Mouse (Mus musculus): ENCODE measurements around the gene Gabrr3.
"Not testable (repeated sequence)": the region's sequence is repeated elsewhere in the genome, so short reads cannot be mapped to it uniquely, and the experiment has no call there.

The Gabrr3 gene

DNA sequence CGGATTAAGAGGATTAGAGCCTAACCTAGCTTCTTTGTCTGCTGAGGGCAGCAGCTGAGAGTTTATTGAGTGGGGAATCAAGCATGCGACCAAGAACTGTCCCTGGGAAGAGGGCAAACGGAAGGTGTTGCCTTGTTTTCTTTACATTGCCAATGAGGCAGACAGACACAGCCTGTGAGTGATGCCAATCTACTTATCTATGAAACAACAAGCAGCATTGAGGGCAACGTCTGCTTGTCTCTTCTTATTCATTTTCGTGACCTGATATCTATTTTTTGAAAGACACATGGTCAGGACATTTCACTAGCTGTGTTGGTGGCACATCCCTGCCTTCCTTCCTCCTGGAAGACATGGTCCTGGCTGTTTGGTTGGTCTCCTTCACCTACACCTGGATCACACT is at the start of gene Gabrr3:
Gene Gabrr3 (plus strand): TSS at position 301 of the 400 bp plus-strand sequence.
- no peak for DNase-seq

DNA sequence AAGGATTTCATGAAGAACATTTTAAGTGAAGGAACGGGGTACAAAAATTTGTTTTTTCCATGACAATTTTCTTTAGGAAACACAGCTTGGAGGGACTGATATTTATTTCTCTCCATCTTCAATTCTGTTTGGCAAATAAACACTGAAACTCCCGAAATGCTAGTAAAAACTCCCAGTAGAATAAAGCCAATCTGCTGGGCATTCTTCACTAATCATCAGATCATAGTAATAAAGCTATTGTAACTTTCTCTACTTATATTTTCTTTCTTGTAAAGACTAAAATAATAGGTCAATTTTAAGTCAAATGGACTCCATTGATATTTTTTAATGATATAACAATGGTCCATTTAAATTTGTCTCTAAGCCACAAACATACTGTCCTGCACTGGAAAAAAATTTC is 43.2 kb upstream of the Gabrr3 start, which contains the start of gene Olfr209:
Gene Olfr209 (minus strand): TSS at position 101 of the 400 bp plus-strand sequence.
- no peak for DNase-seq

DNA sequence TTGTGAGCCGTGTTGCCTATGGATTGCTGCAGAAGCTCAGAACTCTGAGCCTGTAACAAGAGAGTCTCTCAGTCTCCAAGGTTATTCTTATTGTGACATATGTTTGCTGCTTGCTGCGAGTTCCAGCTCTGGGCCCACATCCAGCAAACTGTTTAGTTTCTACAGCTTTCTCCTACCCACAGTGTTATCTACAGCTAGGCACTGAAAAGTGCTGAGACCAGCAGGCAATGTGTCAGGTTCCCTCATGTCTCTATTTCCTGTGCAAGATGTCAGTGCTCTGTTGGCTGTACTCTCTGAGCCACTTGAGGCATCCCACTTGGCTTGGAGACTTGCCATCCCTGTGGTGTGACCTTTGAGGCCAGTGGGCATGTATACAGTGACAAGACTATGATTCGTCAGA is 13.8 kb upstream of the Gabrr3 start:
- no peak for DNase-seq

DNA sequence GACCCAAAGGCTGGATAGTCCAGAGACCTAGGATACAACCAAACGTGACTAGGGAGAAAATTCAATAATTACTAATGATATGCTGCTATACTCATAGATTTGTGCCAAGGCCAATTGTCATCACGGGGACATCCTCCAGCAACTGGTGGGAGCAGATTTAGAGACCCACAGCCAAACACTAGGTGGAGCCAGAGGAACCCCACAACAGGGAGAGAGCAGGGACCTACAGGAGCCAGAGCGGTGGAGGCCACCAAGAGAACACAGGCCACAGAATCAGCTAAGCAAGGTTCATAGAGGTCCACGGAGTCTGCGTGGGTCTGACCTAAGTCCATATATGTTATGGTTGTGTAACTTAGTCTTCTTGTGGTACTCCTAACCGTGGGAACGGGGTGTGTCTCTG is 6.0 kb upstream of the Gabrr3 start:
- no peak for DNase-seq

DNA sequence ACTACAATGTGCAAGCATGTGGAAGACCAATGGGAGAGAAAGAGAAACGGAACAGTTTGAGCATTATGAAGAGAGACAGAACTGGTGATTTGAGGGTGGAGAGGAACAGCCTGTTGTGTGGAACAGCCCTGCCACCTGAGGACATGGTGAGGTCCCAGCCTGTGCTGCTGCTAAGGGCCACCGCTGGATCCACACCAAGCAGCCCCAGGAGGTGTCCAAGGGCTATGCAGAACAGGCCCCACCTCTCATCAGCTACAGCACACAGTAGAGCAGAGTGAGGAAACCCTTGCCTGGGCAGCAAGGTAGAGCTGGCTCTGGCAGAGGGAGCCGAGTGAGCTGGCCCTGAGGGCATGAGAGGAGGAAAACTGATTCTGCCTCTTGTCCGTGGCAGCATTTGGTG is 5.1 kb upstream of the Gabrr3 start:
- no peak for DNase-seq

DNA sequence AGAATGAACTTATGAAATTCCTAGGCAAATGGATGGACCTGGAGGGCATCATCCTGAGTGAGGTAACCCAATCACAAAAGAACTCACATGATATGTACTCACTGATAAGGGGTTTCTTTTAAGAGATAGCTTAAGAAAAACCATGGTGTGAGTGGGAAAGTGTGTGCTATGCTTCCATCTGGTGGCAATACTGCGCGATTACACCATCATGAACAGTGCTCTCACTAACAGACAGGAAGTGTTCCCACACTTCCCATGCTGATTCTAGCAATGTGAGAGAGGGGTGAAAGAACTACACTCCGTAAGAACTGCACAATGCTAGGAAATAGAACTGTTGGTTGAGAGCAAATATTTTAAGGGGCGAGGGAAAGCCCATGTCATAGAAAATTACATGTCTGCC is 3.4 kb upstream of the Gabrr3 start:
- no peak for DNase-seq

DNA sequence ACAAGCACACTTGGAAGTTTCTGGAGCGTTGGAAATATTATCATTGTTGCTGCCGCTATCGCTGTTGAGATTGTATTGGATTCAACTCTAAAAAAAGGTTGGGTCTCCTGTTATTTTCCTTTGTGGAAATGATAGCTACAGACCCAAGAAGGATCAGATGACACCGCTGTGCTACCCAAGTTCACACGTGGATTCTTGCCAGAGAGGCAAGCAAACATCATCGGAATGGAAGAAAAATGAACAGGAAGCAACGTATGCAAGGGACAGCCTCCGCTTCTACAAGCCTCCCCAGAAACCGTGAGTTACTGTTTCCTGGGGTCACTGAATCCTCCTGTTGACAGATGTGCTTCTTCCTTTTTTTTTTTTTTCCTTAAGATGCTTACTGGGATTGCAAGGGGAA is 2.3 kb upstream of the Gabrr3 start:
- no peak for DNase-seq

DNA sequence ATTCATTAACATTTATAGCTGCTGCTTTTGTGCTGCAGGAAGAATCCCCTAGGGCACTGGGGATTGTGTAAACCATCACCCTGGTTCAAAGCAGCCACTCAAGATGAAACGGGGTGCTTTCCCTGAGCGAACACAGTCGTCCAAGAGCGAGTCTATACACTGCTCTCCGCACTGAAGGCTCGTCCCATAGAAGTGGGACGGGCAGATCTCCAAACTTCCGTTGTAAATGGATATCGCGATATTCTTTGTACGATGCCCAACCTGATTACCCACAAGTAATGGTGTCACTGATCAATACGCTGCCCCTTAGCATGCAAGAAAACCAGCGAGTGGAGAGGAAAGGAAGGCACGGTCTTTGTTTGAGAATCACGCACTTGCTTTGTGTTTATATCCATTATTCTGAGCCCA is 2.2 kb downstream of the Gabrr3 start:
- no peak for DNase-seq

DNA sequence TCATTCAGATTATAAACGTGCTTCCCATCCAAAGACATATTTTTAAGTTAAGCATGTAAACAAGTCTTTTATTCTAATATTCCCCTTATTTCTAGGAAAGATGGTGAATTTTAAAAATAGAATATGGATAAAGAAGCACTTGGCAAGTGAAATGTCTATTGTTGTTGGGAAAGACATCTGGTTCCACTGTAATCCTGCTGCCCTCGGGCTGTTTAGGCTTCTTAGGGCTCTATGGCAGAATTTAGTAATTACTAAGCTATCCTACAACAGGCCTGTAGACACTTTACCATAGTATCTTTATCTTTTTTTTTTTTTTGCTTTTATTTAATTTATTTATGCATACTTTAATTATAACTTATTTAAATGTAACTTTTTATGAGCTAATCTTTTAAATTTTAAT is 2.7 kb downstream of the Gabrr3 start:
- no peak for DNase-seq

DNA sequence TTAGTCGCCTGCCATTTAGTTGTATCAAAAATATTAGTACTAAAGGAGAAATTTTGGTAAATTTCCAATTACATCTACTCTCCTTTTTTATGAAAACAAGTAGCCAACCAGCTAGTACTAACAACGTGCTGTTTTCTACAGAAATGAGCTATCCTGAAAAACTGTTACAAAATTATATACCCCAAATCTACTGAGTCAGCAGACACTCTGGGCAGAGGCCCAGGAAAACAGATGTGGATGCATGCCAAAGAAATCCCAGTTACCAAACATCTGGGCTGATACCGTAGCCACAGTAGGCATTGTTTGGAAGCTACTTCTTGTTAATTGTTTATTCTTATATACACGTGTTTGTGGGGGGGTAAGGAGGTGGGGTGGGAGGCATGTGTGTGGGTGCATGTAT is 6.3 kb downstream of the Gabrr3 start:
- DNase-seq: no peak

DNA sequence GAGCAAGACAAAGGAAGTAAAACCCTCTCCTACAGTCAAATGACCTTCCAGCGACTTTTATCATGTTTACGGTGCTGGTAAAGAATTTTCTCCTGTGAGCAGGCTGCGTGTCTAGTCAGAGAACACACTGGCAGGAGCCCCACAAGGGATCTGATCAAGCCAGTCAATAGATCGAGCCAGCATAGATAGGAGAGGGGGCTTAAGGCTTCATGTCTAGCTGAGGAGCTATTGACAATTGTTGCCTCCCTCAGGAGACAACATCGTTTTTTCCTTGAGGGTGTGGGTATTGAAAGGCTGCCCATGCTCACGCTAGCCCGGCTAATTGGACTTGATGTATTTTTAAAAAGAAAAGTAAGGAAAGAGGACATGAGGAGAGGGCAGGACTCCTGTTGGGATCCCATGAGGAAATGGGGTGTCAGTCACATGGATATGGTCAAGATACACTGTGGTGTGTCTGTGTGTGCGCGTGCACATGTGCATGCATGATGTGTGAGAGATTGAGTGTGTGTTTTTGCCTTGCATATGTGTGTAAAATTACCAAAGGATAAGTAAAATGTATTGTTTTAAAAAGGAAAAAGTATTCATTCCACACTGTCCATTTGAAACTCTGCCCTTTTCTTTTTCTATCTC is 13.2 kb downstream of the Gabrr3 start:
- DNase-seq: no peak

DNA sequence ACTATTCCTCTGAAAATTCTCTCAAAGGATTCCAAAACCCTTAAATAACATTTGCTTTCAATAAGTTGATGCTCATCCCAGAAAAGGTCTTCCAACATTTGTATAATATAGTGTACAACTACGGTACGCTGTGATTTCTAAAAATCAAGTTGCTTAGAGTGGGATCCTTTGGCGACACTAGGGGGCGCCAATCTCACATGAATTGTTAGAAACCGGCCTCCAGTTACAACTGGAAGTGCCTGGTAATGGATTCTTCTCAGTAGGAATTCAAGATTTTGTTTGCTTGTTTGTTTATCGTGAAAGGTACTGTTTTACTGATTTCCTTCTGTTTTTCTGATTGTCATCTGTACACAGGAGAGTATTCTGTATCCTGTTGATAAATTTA is 13.7 kb downstream of the Gabrr3 start:
- DNase-seq: peak; percentile 73

DNA sequence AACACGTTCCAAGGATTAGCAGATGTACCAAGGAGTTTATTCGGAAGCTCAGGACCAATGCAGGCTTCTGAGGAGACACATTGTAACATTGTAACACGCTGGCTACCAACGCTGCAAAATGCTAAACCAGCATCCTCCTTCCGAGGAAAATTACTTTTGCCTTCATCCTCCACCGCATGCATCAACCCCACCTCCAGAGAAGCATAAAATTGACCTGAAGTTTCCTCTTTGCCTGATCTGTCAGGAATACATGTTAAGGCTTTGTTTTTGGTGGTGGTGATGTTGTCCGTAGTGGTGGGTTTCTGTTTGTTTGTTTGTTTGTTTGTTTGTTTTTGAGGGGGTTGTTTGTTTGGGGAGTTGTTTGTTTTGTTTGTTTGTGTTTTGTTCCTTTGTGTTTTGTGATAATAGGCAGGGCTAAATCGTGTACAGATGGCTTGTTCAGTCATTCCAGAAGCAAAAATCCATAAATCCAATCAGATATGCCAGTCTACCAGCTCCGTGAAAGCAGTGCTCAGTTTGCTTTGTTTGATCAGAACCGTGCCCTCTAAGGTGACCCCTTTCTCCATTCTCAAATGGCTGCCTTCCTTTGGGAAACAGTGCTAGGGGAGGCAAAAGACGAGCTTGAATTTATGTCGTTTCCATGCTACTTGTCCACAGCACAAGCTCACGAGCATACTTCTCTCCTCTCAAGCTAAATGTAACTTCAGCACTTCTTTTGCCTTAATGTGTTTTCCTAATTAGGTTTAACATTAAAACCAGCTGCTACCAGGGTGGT is 14.6 kb downstream of the Gabrr3 start:
- DNase-seq: no peak

DNA sequence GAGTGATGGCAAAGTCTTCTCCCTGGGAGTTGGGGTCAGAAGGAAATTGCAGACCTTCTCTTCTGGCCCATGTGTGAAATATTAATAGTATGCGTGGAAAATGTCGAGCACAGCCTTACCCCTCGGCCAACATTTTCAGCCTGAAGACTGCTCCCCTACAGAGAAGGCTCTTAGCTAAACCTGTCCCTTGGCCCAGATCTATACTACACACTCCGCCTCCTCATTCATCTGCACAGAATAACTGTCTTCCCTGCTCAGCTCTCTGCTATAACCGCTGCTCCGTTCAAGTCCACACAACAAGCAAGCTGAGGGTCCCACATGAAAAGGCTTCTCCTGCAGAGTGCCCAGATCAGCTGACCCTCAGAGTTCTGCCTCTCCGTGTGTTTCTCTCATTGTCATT is 20.8 kb downstream of the Gabrr3 start:
- no peak for DNase-seq

DNA sequence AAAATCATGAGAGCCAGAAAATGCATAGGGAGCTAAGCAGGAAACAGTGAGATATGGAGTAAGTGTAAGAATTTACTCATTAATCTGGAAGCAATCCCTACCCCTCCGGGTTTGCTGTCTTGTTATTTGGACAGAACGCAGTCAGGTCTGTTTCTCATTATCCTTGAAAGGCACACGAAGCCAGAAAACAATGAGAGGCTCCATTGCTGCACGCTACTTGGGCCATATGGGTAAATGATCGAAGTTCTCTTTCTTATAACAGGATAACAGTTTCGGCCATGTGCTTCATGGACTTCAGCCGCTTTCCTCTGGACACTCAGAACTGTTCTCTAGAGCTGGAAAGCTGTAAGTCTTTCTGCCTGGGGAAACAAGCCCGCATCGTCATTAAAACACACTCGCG is 26.0 kb downstream of the Gabrr3 start:
- no peak for DNase-seq

DNA sequence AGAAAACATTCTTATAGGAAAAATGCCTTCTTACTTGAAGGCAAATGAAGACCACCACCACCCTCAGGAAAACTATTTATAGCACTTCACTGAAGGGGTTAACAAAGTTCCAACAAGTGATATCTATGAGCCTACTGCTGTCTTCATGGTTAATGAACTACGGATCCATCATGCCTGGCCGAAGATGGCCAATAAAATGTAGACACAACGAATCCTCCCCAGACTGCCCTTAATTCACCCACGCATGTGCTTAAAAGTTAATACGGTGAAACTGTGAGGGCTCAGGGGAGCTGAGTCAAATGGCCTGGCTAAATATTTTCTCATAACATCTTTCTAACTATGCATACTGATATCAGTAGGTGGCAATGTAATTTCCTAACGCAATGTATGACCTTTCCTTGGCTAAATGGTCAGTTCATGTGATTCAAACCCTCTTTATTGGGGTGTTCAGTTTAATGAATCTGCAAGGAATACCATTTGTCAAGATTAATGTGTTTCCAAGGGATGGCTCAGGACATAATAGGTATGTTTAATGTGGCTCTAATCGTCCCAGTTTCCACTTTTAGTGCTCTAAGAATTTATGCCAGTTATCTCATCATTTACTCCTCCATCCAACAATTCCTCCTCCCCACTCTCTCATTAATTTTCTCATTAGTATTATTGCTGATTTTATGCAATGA is 37.9 kb downstream of the Gabrr3 start:
- DNase-seq: no peak

DNA sequence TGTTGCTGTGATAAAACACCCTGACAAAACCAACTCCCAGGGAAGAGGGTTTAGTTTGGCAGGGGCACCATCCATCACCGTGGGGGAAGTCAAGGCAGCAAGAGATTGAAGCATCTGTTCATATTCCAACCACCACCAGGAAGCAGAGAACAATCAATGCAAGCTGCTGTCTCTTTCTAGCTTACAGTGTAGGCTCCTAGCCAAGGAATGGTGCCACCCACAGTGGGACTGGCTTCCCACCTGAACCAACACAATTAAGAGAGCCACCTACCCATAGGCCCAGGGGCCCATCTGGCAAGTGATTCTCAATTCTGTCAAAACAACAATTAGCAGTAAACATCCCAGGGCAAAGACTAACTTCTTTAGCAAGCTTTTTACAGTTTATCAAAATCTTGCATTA is 41.0 kb downstream of the Gabrr3 start:
- DNase-seq: no peak

DNA sequence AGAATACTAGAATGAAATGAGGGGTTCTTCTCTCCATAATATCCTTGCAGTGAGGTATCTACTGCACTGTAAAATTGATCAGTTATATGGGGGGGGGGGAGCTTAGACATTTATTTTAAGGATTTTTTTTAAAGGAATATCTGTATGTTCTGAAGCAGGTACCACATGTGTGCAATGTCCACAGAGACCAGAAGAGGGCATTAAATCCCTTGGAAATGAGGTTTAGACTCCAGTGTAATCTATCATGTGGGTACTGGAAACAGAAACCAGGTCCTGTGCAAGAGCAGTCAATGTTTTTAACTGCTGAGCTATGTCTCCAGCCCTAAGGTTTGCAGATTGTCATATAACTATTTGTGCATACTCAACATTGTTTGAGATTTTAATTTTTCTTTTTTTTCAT is 42.0 kb downstream of the Gabrr3 start:
- no peak for DNase-seq

DNA sequence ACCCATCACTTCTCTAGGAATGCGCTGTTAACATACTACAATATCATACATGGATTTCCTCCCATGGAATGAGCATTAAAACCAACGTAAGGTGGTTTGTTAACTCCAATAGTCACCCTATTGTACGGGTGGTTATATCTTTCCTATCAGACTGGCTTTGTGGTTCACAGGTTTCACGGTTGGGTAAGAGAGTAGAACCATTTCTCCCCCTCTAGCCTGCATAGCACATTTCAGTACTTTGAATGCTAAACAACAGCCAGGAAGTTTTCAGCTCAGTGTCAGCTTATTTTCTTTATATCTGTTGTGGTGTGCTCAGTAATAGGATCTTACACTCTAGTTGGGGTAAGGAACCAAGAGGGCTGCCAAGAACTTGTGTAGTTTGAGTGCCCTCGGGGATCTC is 44.7 kb downstream of the Gabrr3 start:
- no peak for DNase-seq

DNA sequence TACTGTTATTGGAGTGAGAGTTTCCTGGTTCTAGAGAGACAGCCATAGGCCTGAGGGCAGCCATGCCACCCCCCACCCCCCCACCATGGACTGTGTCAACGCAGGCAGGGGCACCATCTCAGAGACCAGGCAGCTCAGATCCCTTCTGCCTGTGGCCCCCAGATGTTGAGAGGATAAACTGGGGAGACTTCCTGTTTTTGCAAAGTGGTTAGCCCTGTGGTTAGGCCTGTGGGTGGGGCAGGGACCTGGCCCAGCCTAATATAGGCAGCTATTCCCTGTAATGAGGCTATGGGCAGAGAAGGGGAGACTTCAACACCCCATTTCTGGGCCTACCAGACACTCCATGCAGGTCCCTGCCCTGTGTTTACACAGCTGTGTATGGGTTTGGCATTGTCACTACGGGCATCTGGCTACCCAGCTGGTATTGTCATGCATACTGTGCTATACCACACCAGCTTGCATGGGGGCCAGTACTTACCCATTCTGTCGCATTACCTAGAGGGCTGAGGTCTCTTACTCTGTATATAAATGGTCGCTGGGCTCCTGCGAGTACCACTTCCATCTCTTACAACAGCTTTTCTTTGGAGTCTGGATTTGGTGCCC is 52.2 kb downstream of the Gabrr3 start:
- not testable (repeated sequence) for DNase-seq

DNA sequence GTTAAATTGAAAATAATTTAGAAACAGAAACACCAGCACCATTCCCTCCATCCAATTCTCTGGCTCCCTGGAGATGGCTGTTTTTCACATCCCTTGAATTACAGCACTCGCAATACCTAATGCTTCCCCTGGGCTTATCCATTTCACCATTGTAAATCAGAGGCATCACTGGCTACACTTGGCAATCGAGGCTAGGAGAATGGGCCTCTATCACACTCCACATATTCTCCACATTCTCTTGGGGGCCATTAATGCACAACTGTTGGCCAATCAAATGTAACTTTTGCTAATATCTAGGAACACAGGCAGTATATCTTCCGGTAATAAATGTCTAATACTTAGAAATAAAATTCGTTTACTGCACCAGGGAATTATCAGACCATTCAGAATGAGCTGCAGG is 56.4 kb downstream of the Gabrr3 start:
- no peak for DNase-seq

DNA sequence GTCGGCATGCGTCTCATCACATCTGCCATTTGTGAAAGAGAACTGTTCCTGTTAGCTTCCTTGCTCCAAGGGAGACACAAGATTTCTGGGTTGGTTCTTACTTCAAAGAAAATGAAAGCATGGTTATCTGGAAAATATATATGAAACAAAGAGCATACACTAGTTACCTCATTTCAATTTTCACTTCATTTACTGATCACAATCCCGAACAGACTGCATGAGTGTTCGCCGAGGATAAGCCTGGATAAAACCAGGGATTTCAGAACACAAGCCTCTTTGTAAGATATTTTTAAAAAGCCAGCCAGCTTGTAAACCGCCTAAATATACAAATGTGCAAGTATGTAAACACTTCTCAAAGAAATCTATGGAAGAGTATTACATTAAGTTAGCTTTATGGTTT is 56.8 kb downstream of the Gabrr3 start:
- DNase-seq: no peak

DNA sequence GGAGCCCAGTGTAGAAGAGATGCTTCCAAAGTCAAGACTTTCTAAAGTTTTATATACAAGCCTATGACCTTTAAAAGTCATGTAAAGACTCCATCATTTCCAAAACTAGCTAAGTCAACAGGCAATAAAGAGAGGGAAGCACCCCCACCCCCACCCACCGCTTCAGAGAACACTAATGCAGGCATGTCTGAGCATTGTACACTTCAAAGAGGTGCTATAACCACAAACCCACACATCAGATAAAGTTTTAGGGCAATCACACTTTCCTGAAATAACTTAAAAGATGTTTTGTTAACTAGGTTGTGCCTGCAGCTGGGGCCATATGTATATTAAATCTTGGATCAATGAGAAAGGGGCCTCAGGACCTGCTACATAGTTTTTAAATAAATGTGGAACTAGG is 62.7 kb downstream of the Gabrr3 start:
- DNase-seq: no peak
